Mouse (Mus musculus) neural tube, embryonic 13.5 days (tissue): ENCODE data around the gene Hnf1a. TPM values are rescaled to one million over a fixed set of nuclear protein-coding genes. Genes with fewer than 3 reads are reported as not detected.

Experiments
- ATAC-seq: fragments of 200-750 bp; cut with Nextera tagmentation; 2 replicates; pipeline ENCODE4 v1.8.0; 2017; ENCODE audit warnings: low read depth, mild to moderate bottlenecking, moderate TSS enrichment, moderate library complexity
- H3K27ac ChIP-seq: fragments of 300-500 bp; sonication (generic); replicated peaks from 2 replicates; pipeline ENCODE4 v1.5.1; 2015; ENCODE audit warnings: moderate library complexity, mild to moderate bottlenecking, inconsistent platforms
- H3K27me3 ChIP-seq: fragments of 300-500 bp; sonication (generic); 2 replicates; pipeline ENCODE4 v1.6.1; 2015; ENCODE audit warnings: mild to moderate bottlenecking, inconsistent platforms
- H3K36me3 ChIP-seq: fragments of 300-500 bp; sonication (generic); 2 replicates; pipeline ENCODE4 v1.6.1; 2015; ENCODE audit warnings: mild to moderate bottlenecking, inconsistent platforms
- H3K4me1 ChIP-seq: fragments of 300-500 bp; sonication (generic); replicated peaks from 2 replicates; pipeline ENCODE4 v1.6.1; 2015; ENCODE audit warnings: inconsistent platforms
- H3K4me2 ChIP-seq: fragments of 300-500 bp; sonication (generic); 2 replicates; pipeline ENCODE4 v1.6.1; 2015; ENCODE audit warnings: inconsistent platforms, mild to moderate bottlenecking, moderate library complexity
- H3K4me3 ChIP-seq: fragments of 300-500 bp; sonication (generic); 2 replicates; pipeline ENCODE4 v1.5.1; 2015; ENCODE audit warnings: mild to moderate bottlenecking, inconsistent platforms
- H3K9ac ChIP-seq: fragments of 300-500 bp; sonication (generic); 2 replicates; pipeline ENCODE4 v1.6.1; 2015; ENCODE audit warnings: moderate library complexity, mild to moderate bottlenecking, inconsistent platforms
- H3K9me3 ChIP-seq: fragments of 300-500 bp; sonication (generic); 2 replicates; pipeline ENCODE4 v1.6.1; 2016; ENCODE audit warnings: inconsistent platforms
- WGBS: fragments of 180-500 bp; shearing (Covaris S2); methylation state at CpG from one replicate; pipeline ENCODE4 v1.1.7; 2015; 5-methylcytosine and 5-hydroxymethylcytosine counted together
- polyA plus RNA-seq: library from polyadenylated mRNA; unstranded; fragments of >200 nt; fragmentation: Nextera tagmentation; extraction: Ambion mirVana; gene quantifications from 2 replicates; pipeline ENCODE4 v1.2.1, GENCODE M21; 2015

The Hnf1a gene
- polyA plus RNA-seq: 0.10 TPM in 1 of 2 replicates, not detected in the other

GRCm38 (mm10) chr5:114970824-114971227, at the start of gene Hnf1a:
Gene Hnf1a, minus strand, starts transcription at chr5:114971094.
- H3K4me3 ChIP-seq: no peak within 1 kb of the TSS
- H3K4me2 ChIP-seq: no peak within 1 kb of the TSS
- peaks cover 30% of the 10 kb centered on the region for H3K27me3 ChIP-seq
- no peaks in the 10 kb centered on the region for H3K36me3 ChIP-seq
- ATAC-seq: no peak
- 79% methylated on average over 17 of the region's 17 CpGs for WGBS
- H3K9me3 ChIP-seq: no peaks in the 10 kb centered on the region
- no peak within 1 kb of the TSS for H3K9ac ChIP-seq
- H3K27ac ChIP-seq: no peak within 1 kb of the TSS
- peaks cover 14% of the 10 kb centered on the region for H3K4me1 ChIP-seq

DNA sequence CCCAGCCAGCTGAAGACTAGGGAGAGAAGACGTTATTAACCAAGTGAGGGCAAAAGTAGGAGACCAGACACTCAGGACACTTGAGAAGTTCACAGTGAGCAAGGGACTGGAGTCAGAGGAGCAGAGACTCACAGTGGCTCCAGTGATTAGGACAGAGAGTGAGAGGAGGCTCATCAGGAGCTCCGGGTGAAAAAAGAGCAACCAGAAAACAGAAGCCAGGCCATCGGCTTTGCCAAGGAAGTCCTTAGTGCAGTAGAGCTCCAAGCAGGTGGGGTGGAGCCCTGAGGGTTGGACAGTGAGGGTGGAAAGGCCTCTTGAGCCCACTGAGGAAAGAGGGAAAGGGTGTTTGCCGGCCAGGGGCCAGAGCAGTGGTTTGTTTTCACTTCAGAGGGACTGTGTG, 47.9 kb upstream of the Hnf1a start:
- Histone ChIP-seq H3K4me1 (peaks cover 37% of the 10 kb centered on the region), H3K27ac (no peak overlapping the region), H3K9ac (no peak overlapping the region), H3K27me3 (no peaks in the 10 kb centered on the region), H3K9me3 (no peaks in the 10 kb centered on the region), H3K36me3 (no peaks in the 10 kb centered on the region), H3K4me2 (no peak overlapping the region), H3K4me3 (no peak overlapping the region)
- 87% methylated on average over 4 of the region's 4 CpGs for WGBS
- ATAC-seq: no peak

GRCm38 (mm10) chr5:115018270-115018669, 47.4 kb upstream of the Hnf1a start:
- H3K27me3 ChIP-seq: no peaks in the 10 kb centered on the region
- no peak overlapping the region for H3K4me2 ChIP-seq
- no peaks in the 10 kb centered on the region for H3K9me3 ChIP-seq
- H3K27ac ChIP-seq: no peak overlapping the region
- no peak for ATAC-seq
- H3K36me3 ChIP-seq: no peaks in the 10 kb centered on the region
- 73% methylated on average over 2 of the region's 2 CpGs for WGBS
- no peak overlapping the region for H3K4me3 ChIP-seq
- peaks cover 42% of the 10 kb centered on the region for H3K4me1 ChIP-seq
- no peak overlapping the region for H3K9ac ChIP-seq

- Histone ChIP-seq H3K36me3 (no peaks in the 10 kb centered on the region), H3K9me3 (no peaks in the 10 kb centered on the region), H3K4me2 (no peak overlapping the region), H3K9ac (no peak overlapping the region), H3K27me3 (no peaks in the 10 kb centered on the region), H3K4me3 (no peak overlapping the region), H3K27ac (no peak overlapping the region), H3K4me1 (peaks cover 60% of the 10 kb centered on the region)
- WGBS: 47% methylated on average over 4 of the region's 4 CpGs
- no peak for ATAC-seq
Measured at GRCm38 (mm10) chr5:115015121-115015520, 44.2 kb upstream of the Hnf1a start.

GRCm38 (mm10) chr5:115014570-115014969, 43.7 kb upstream of the Hnf1a start:
- H3K36me3 ChIP-seq: no peaks in the 10 kb centered on the region
- no peak overlapping the region for H3K9ac ChIP-seq
- H3K4me3 ChIP-seq: no peak overlapping the region
- ATAC-seq: no peak
- H3K27ac ChIP-seq: no peak overlapping the region
- H3K27me3 ChIP-seq: no peaks in the 10 kb centered on the region
- no peak overlapping the region for H3K4me2 ChIP-seq
- WGBS: 68% methylated on average over 1 of the region's 1 CpGs
- H3K9me3 ChIP-seq: no peaks in the 10 kb centered on the region
- H3K4me1 ChIP-seq: peaks cover 64% of the 10 kb centered on the region

DNA sequence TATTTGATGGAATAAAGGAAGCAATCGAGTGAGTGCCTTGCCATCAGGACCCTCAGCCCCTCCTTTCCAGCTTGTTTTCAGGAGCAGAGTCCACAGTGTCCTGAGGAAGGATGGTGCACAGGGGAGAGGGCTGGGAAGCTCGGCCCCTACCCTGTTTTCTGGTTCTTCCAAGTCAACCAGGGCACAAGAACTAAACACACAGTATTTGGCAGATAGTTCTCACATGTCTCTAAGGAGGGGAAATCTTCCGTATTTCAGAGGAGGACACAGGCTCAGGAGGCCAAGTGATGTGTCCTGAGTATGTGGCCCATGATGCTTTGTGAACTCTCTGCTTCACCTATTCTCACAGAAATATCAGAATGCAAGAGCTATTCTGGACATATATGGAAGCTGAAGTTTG, 42.5 kb upstream of the Hnf1a start:
- Histone ChIP-seq H3K4me2 (peak overlapping the region; percentile 96), H3K9me3 (no peaks in the 10 kb centered on the region), H3K9ac (no peak overlapping the region), H3K4me3 (no peak overlapping the region), H3K27ac (no peak overlapping the region), H3K36me3 (no peaks in the 10 kb centered on the region), H3K4me1 (peaks cover 59% of the 10 kb centered on the region), H3K27me3 (no peaks in the 10 kb centered on the region)
- 58% methylated on average over 3 of the region's 3 CpGs for WGBS
- ATAC-seq: no peak

DNA sequence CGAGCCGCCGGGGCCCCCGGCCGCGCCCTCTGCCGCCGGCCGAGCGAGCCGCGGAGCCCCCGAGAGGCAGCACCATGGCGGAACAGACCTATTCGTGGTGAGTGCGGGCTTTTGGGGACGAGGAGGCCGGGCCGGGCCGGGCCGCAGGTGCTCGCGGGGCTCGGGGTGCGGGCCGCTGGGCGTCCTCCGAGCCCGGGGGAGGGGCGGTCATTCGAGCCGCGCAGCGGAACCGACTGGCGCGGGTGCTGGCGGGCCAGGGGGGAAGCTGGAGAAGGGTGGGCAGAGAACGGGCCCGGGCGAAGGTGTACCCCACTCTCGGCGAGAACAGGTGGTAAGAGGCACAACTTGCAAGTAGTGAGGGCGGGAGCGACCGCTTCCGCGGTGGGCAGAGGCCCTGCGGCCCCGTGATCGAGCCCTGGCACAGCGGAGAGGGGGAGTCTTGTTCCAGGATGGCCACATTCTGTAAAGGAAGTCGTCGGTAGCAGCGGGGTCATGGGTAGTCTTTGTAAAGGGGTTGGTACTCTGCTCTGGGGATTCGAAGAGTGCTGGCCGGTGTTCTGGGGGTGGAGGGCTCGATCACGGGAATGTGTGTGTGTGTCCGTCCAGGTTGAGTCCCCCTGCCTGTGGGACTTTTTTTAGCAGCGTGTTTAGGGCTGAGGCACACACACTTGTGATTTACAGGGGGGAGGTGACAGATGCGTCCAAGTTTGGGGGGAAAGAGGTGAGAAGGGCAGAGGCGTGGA, 40.8 kb upstream of the Hnf1a start:
- peak; percentile 51 for ATAC-seq

DNA sequence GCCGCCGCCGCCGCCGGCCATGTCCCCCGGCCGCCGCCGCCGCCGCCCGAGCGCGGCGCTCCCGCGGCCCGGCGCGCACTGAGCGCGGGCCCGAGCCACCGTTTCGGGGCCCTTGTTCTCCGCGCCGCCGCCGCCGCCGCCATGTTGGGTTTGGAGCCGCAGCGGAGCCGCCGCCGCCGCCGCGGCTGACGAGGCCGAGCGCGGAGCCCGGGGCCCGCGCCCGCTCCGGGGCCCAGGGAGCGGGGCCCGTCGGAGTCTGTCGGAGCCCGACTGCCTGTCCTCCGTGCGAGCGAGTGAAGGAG, 40.3 kb upstream of the Hnf1a start:
- Histone ChIP-seq H3K27me3 (no peaks in the 10 kb centered on the region), H3K4me3 (peak overlapping the region; percentile 82), H3K27ac (peak overlapping the region; percentile 95), H3K36me3 (no peaks in the 10 kb centered on the region), H3K9ac (peak overlapping the region; percentile 90), H3K4me2 (peak overlapping the region; percentile 96), H3K4me1 (peaks cover 47% of the 10 kb centered on the region), H3K9me3 (no peaks in the 10 kb centered on the region)
- ATAC-seq: peak; percentile 49
- under 1% methylated on average over 37 of the region's 57 CpGs for WGBS

More for the DNA sequence above, 40.8 kb upstream of the Hnf1a start:
- peaks cover 48% of the 10 kb centered on the region for H3K4me1 ChIP-seq
- WGBS: under 1% methylated on average over 63 of the region's 63 CpGs
- H3K4me3 ChIP-seq: peak overlapping the region; percentile 82
- H3K27me3 ChIP-seq: no peaks in the 10 kb centered on the region
- peak overlapping the region; percentile 95 for H3K27ac ChIP-seq
- H3K36me3 ChIP-seq: no peaks in the 10 kb centered on the region
- peak overlapping the region; percentile 90 for H3K9ac ChIP-seq
- no peaks in the 10 kb centered on the region for H3K9me3 ChIP-seq
- peak overlapping the region; percentile 96 for H3K4me2 ChIP-seq

DNA sequence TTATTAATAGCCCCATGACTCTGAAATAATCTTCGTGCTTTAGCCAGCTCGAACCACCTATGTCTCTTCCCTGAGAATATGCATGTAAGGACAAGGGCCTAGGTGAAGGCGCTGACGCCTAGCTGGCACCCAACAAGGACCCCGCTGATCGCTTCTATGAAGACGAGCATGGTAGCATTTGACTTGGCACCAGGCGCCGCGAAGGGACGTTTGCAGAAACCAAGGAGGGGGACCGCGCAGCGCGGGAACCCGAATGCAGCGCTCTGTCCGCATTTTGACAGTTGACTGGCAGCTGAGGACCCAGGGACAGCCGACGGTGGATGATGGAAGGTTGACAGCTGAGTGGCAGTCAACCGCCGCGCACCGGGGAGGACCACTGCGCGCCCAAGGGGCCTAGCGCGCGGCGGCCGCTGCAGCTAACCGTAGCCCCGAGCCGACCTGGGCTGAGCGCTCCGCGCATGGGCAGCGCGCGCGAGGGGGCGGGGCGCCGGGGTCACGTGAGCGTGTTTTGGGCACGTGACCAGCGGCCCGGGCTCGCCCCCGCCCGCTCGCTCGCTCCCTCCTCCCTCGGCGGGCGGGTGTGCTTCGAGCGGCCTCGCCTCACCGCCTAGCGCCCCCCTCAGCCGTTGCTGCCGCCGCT, 39.8 kb upstream of the Hnf1a start, which contains the start of gene Sppl3:
Gene Sppl3, plus strand, starts transcription at position 561 of the 640 bp plus-strand sequence.
- Histone ChIP-seq H3K36me3 (no peaks in the 10 kb centered on the region), H3K4me2 (peak within 1 kb of the TSS; percentile 96), H3K9ac (peak within 1 kb of the TSS; percentile 90), H3K27ac (peak within 1 kb of the TSS; percentile 95), H3K4me1 (peaks cover 43% of the 10 kb centered on the region), H3K27me3 (no peaks in the 10 kb centered on the region), H3K4me3 (peak within 1 kb of the TSS; percentile 82), H3K9me3 (no peaks in the 10 kb centered on the region)
- ATAC-seq: peak; percentile 93
- WGBS: 2% methylated on average over 58 of the region's 65 CpGs

- Histone ChIP-seq H3K4me2 (peak overlapping the region; percentile 80), H3K27me3 (no peaks in the 10 kb centered on the region), H3K27ac (peak overlapping the region; percentile 95), H3K4me1 (peaks cover 36% of the 10 kb centered on the region), H3K4me3 (peak overlapping the region; percentile 82), H3K9ac (peak overlapping the region; percentile 90), H3K36me3 (no peaks in the 10 kb centered on the region), H3K9me3 (no peaks in the 10 kb centered on the region)
- ATAC-seq: no peak
- WGBS: 61% methylated on average over 3 of the region's 3 CpGs
Measured at GRCm38 (mm10) chr5:115009961-115010360, 39.1 kb upstream of the Hnf1a start.

DNA sequence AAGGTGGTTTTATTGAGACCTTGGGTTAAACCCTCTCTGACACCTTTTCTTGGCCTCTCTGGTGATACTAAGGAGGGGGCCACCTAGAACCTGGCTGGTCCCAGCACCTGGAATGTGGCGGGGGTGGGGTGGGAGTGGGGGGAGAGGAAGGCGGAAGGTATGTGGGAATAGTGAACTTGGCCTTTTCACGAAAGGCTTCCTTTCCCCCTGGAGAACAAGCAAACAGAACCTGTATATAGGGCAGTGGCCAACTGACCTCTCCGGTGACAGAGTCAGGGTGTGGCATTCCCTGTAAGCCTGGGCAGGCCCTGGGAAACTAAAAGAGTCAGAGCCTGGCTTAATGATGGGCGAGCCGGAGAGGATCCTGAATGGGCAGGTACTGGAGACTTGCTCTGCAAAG, 38.2 kb upstream of the Hnf1a start:
- no peak for ATAC-seq

GRCm38 (mm10) chr5:115008307-115008706, 37.4 kb upstream of the Hnf1a start:
- H3K27ac ChIP-seq: no peak overlapping the region
- no peak overlapping the region for H3K4me2 ChIP-seq
- no peak overlapping the region for H3K4me3 ChIP-seq
- no peak for ATAC-seq
- H3K9me3 ChIP-seq: no peaks in the 10 kb centered on the region
- 91% methylated on average over 7 of the region's 7 CpGs for WGBS
- H3K4me1 ChIP-seq: peaks cover 22% of the 10 kb centered on the region
- H3K36me3 ChIP-seq: no peaks in the 10 kb centered on the region
- H3K9ac ChIP-seq: no peak overlapping the region
- H3K27me3 ChIP-seq: no peaks in the 10 kb centered on the region

More for the DNA sequence above, 38.2 kb upstream of the Hnf1a start:
- no peaks in the 10 kb centered on the region for H3K27me3 ChIP-seq
- 89% methylated on average over 6 of the region's 6 CpGs for WGBS
- H3K27ac ChIP-seq: no peak overlapping the region
- H3K4me2 ChIP-seq: no peak overlapping the region
- no peak overlapping the region for H3K9ac ChIP-seq
- H3K9me3 ChIP-seq: no peaks in the 10 kb centered on the region
- H3K36me3 ChIP-seq: no peaks in the 10 kb centered on the region
- no peak overlapping the region for H3K4me3 ChIP-seq
- H3K4me1 ChIP-seq: peaks cover 28% of the 10 kb centered on the region
